Mouse (Mus musculus): ENCODE data around the gene Gtpbp1. TPM values are rescaled to one million over a fixed set of nuclear protein-coding genes. Genes with fewer than 3 reads are reported as not detected.

The Gtpbp1 gene
- total RNA-seq (2014; rRNA removed) (8.1 and 8.5 TPM in 2 replicates), polyA plus RNA-seq (2012; rRNA removed) (12.8 and 13.2 TPM in 2 replicates)

DNA sequence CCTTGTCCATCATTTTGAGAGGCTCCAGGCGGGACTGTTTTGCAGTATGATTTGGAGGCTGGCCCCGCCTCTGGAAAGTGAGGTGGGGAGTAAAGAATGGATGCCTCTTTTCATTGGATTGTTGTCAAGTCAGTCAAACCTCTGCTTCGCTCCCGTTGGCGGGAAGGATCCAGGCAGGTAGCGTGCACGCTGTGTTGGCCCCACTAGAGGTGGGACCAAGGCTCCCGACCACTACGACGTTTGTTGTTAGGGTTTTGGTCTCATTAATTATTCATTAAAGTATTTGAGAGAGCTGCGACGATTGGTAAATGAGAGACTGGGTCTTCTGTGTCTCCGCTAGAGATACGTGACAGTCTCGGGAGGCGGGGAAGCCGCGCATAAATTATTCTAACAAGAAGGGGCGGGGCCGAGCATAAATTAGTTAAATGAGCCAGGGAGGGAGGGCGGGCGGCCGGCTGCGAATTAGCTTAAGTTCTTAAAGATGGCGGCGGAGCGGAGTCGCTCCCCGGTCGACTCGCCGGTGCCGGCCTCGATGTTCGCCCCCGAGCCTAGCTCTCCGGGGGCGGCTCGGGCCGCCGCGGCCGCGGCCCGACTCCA lies at the start of gene Gtpbp1:
Gene Gtpbp1 (plus strand): TSS at position 420 of the 597 bp plus-strand sequence.
- no peaks in the 10 kb centered on the region for H3K36me3 ChIP-seq (ENCODE audit: control insufficient read depth, insufficient read depth, low read length)
- peaks cover 19% of the 10 kb centered on the region for H3K4me1 ChIP-seq (ENCODE audit: control insufficient read depth, insufficient read depth, low read length)
- peak; percentile 99 for DNase-seq (ENCODE audit: extremely low read depth, low read depth, low spot score)
- peak within 1 kb of the TSS; percentile 89 for H3K9ac ChIP-seq (ENCODE audit: low read depth, low read length)
- no peaks in the 10 kb centered on the region for H3K27me3 ChIP-seq (ENCODE audit: control insufficient read depth, insufficient read depth, low read length)
- TF ChIP-seq POLR2A (IDR thresholded peaks at IDR 0.05; ENCODE audit: extremely low read depth, insufficient read depth, low read length) (peak; percentile 88), CTCF (IDR thresholded peaks at IDR 0.05; ENCODE audit: low read depth, low read length) (no peak)
- H3K79me2 ChIP-seq (ENCODE audit: control insufficient read depth, insufficient read depth, low read length) = peaks cover 30% of the 10 kb centered on the region
- WGBS = under 1% methylated on average over 45 of the region's 45 CpGs
- peak within 1 kb of the TSS; percentile 39 for H3K27ac ChIP-seq (replicated peaks; ENCODE audit: insufficient read depth, low read depth, low read length)
- peak within 1 kb of the TSS; percentile 75 for H3K4me3 ChIP-seq (ENCODE audit: insufficient read depth, low read depth, low read length)

GRCm38 (mm10) chr15:79641135-79641817 lies 49.4 kb upstream of the Gtpbp1 start:
- no peaks in the 10 kb centered on the region for H3K4me1 ChIP-seq (ENCODE audit: control insufficient read depth, insufficient read depth, low read length)
- H3K27ac ChIP-seq (replicated peaks; ENCODE audit: insufficient read depth, low read depth, low read length) = no peak overlapping the region
- H3K4me3 ChIP-seq (ENCODE audit: insufficient read depth, low read depth, low read length) = no peak overlapping the region
- DNase-seq (ENCODE audit: extremely low read depth, low read depth, low spot score) = no peak
- no peaks in the 10 kb centered on the region for H3K27me3 ChIP-seq (ENCODE audit: control insufficient read depth, insufficient read depth, low read length)
- TF ChIP-seq POLR2A (IDR thresholded peaks at IDR 0.05; ENCODE audit: extremely low read depth, insufficient read depth, low read length) = no peak
- no peak for TF ChIP-seq CTCF (IDR thresholded peaks at IDR 0.05; ENCODE audit: low read depth, low read length)
- H3K79me2 ChIP-seq (ENCODE audit: control insufficient read depth, insufficient read depth, low read length) = no peaks in the 10 kb centered on the region
- no peak overlapping the region for H3K9ac ChIP-seq (ENCODE audit: low read depth, low read length)
- no peaks in the 10 kb centered on the region for H3K36me3 ChIP-seq (ENCODE audit: control insufficient read depth, insufficient read depth, low read length)
- 78% methylated on average over 12 of the region's 12 CpGs for WGBS

GRCm38 (mm10) chr15:79645483-79645882 lies 45.2 kb upstream of the Gtpbp1 start:
- WGBS = 87% methylated on average over 2 of the region's 2 CpGs
- DNase-seq (ENCODE audit: extremely low read depth, low read depth, low spot score) = no peak
- Histone ChIP-seq H3K79me2 (ENCODE audit: control insufficient read depth, insufficient read depth, low read length) (no peaks in the 10 kb centered on the region), H3K4me1 (ENCODE audit: control insufficient read depth, insufficient read depth, low read length) (no peaks in the 10 kb centered on the region), H3K36me3 (ENCODE audit: control insufficient read depth, insufficient read depth, low read length) (no peaks in the 10 kb centered on the region), H3K4me3 (ENCODE audit: insufficient read depth, low read depth, low read length) (no peak overlapping the region), H3K9ac (ENCODE audit: low read depth, low read length) (no peak overlapping the region), H3K27me3 (ENCODE audit: control insufficient read depth, insufficient read depth, low read length) (no peaks in the 10 kb centered on the region), H3K27ac (replicated peaks; ENCODE audit: insufficient read depth, low read depth, low read length) (no peak overlapping the region)
- TF ChIP-seq CTCF (IDR thresholded peaks at IDR 0.05; ENCODE audit: low read depth, low read length) = no peak
- TF ChIP-seq POLR2A (IDR thresholded peaks at IDR 0.05; ENCODE audit: extremely low read depth, insufficient read depth, low read length) = no peak

- DNase-seq (ENCODE audit: extremely low read depth, low read depth, low spot score) = no peak
- 89% methylated on average over 12 of the region's 12 CpGs for WGBS
- no peak for TF ChIP-seq CTCF (IDR thresholded peaks at IDR 0.05; ENCODE audit: low read depth, low read length)
- H3K36me3 ChIP-seq (ENCODE audit: control insufficient read depth, insufficient read depth, low read length) = no peaks in the 10 kb centered on the region
- no peak overlapping the region for H3K27ac ChIP-seq (replicated peaks; ENCODE audit: insufficient read depth, low read depth, low read length)
- H3K4me3 ChIP-seq (ENCODE audit: insufficient read depth, low read depth, low read length) = no peak overlapping the region
- H3K4me1 ChIP-seq (ENCODE audit: control insufficient read depth, insufficient read depth, low read length) = no peaks in the 10 kb centered on the region
- H3K79me2 ChIP-seq (ENCODE audit: control insufficient read depth, insufficient read depth, low read length) = no peaks in the 10 kb centered on the region
- no peaks in the 10 kb centered on the region for H3K27me3 ChIP-seq (ENCODE audit: control insufficient read depth, insufficient read depth, low read length)
- no peak overlapping the region for H3K9ac ChIP-seq (ENCODE audit: low read depth, low read length)
Measured at GRCm38 (mm10) chr15:79648130-79648529, 42.5 kb upstream of the Gtpbp1 start.

DNA sequence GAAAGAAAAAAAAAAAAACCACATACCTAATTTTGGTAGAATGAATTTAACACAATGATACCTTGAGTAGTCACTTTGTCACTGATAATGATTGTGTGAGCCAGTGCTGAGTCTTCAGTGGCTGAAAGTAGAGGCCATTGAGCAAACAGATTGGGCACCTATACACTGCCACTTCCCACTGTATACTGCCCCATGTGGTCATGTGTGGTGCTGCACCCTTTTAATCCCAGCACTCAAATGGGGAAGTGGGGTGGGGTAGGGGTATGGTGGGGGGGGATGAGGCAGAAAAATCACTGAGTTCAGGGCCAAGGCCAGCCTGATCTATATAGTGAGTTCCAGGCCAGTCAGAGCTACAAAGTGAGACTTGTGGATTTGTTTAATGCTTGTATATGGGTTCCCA lies 40.1 kb upstream of the Gtpbp1 start:
- TF ChIP-seq CTCF (IDR thresholded peaks at IDR 0.05; ENCODE audit: low read depth, low read length) (peak; percentile 62; the same call in 1 of the 2 replicates), POLR2A (IDR thresholded peaks at IDR 0.05; ENCODE audit: extremely low read depth, insufficient read depth, low read length) (no peak)
- Histone ChIP-seq H3K36me3 (ENCODE audit: control insufficient read depth, insufficient read depth, low read length) (no peaks in the 10 kb centered on the region), H3K79me2 (ENCODE audit: control insufficient read depth, insufficient read depth, low read length) (no peaks in the 10 kb centered on the region), H3K27ac (replicated peaks; ENCODE audit: insufficient read depth, low read depth, low read length) (no peak overlapping the region), H3K4me1 (ENCODE audit: control insufficient read depth, insufficient read depth, low read length) (no peaks in the 10 kb centered on the region), H3K9ac (ENCODE audit: low read depth, low read length) (no peak overlapping the region), H3K4me3 (ENCODE audit: insufficient read depth, low read depth, low read length) (no peak overlapping the region), H3K27me3 (ENCODE audit: control insufficient read depth, insufficient read depth, low read length) (no peaks in the 10 kb centered on the region)
- no peak for DNase-seq (ENCODE audit: extremely low read depth, low read depth, low spot score)

- 76% methylated on average over 4 of the region's 4 CpGs for WGBS
- no peak overlapping the region for H3K9ac ChIP-seq (ENCODE audit: low read depth, low read length)
- H3K4me1 ChIP-seq (ENCODE audit: control insufficient read depth, insufficient read depth, low read length) = no peaks in the 10 kb centered on the region
- no peaks in the 10 kb centered on the region for H3K36me3 ChIP-seq (ENCODE audit: control insufficient read depth, insufficient read depth, low read length)
- no peaks in the 10 kb centered on the region for H3K79me2 ChIP-seq (ENCODE audit: control insufficient read depth, insufficient read depth, low read length)
- no peak overlapping the region for H3K27ac ChIP-seq (replicated peaks; ENCODE audit: insufficient read depth, low read depth, low read length)
- no peaks in the 10 kb centered on the region for H3K27me3 ChIP-seq (ENCODE audit: control insufficient read depth, insufficient read depth, low read length)
- TF ChIP-seq POLR2A (IDR thresholded peaks at IDR 0.05; ENCODE audit: extremely low read depth, insufficient read depth, low read length) (no peak), CTCF (IDR thresholded peaks at IDR 0.05; ENCODE audit: low read depth, low read length) (peak; percentile 59)
- no peak for DNase-seq (ENCODE audit: extremely low read depth, low read depth, low spot score)
- no peak overlapping the region for H3K4me3 ChIP-seq (ENCODE audit: insufficient read depth, low read depth, low read length)
Measured at GRCm38 (mm10) chr15:79651481-79651880, 39.2 kb upstream of the Gtpbp1 start.
